In genomic region chr16:39984205-39984634, GRCm38 (mm10) we compare ENCODE assay signal across 8 mouse cellular contexts. TPM values are rescaled to one million over a fixed set of nuclear protein-coding genes. Genes with fewer than 3 reads are reported as not detected.
DNase-seq lines count a peak whose midpoint lies in the region; ATAC-seq and TF ChIP-seq lines count a peak whose summit lies in the region.

Lsamp (plus strand) TSS chr16:39984361.

- no peaks in the 10 kb centered on the region for H3K36me3 ChIP-seq in ES-E14 (ENCODE audit: control insufficient read depth, insufficient read depth, low read length, poor library complexity, severe bottlenecking)
- H3K36me3 ChIP-seq in forebrain, embryonic 15.5 days, result no peaks in the 10 kb centered on the region
- no peaks in the 10 kb centered on the region for H3K36me3 ChIP-seq in hindbrain, postnatal 0 days (ENCODE audit: insufficient read depth, low read length)

- H3K4me1 ChIP-seq in ES-E14 (ENCODE audit: control insufficient read depth in 2 of 2, insufficient read depth in 2 of 2, low read length in 2 of 2, poor library complexity in 1 of 2), result no peaks in the 10 kb centered on the region
- peaks cover 4% of the 10 kb centered on the region; the same call in 1 of the 2 replicates for H3K4me1 ChIP-seq in forebrain, embryonic 15.5 days
- H3K4me1 ChIP-seq in hindbrain, postnatal 0 days (ENCODE audit: insufficient read depth, low read length), result peaks cover 6% of the 10 kb centered on the region; the same call in 1 of the 2 replicates

- peak within 1 kb of the TSS; percentile 59 to 76 for H3K4me3 ChIP-seq in ES-E14 (ENCODE audit: insufficient read depth in 1 of 2, low read depth in 1 of 2, low read length in 2 of 2, poor library complexity in 1 of 2, severe bottlenecking in 1 of 2)
- H3K4me3 ChIP-seq in forebrain, embryonic 15.5 days, result peak within 1 kb of the TSS; percentile 61
- H3K4me3 ChIP-seq in hindbrain, postnatal 0 days (ENCODE audit: low read length), result peak within 1 kb of the TSS; percentile 69

- TF ChIP-seq CTCF in hindbrain, postnatal 0 days (IDR thresholded peaks at IDR 0.05; ENCODE audit: low read depth), result peak; percentile 92

- 0 out of 2 replicates have a peak within 1 kb of the TSS, but pooled peaks have one; percentile 33 for H3K9ac ChIP-seq in ES-E14 (ENCODE audit: insufficient read depth, low read depth, low read length, poor library complexity, severe bottlenecking)
- peak within 1 kb of the TSS; percentile 80 for H3K9ac ChIP-seq in forebrain, embryonic 15.5 days (replicated peaks)
- H3K9ac ChIP-seq in hindbrain, postnatal 0 days (replicated peaks; ENCODE audit: low read length), result peak within 1 kb of the TSS; percentile 73

- peak; percentile 63 for DNase-seq in ES-E14 (ENCODE audit: low read depth, low spot score)
- peak; percentile 87 for DNase-seq in cerebellum, adult 11 months
- peak; percentile 93 for DNase-seq in hindbrain, postnatal 0 days (ENCODE audit: low spot score)
- DNase-seq in left cerebral cortex, adult 18-20 months (ENCODE audit: low spot score in 2 of 2), result peak; percentile 89 to 92
- peak; percentile 3 for DNase-seq in lung, postnatal 25 days (ENCODE audit: low spot score)
- DNase-seq in right cerebral cortex, postnatal 14 days, result peak; percentile 85
- no peak for DNase-seq in thymus, postnatal 10 days (ENCODE audit: low spot score in 2 of 2)

- WGBS in forebrain, embryonic 15.5 days, result under 1% methylated on average over 24 of the region's 24 CpGs
- under 1% methylated on average over 23 of the region's 24 CpGs for WGBS in hindbrain, postnatal 0 days

- in situ Hi-C loops in ES-E14 (cut with MboI; ENCODE audit: low sequenced_read_pairs in 2 of 2, unreplicated experiment in 2 of 2), result no loop called here

- no peaks in the 10 kb centered on the region for H3K9me3 ChIP-seq in ES-E14 (ENCODE audit: control insufficient read depth, insufficient read depth, low read depth, low read length)
- no peaks in the 10 kb centered on the region for H3K9me3 ChIP-seq in forebrain, embryonic 15.5 days
- no peaks in the 10 kb centered on the region for H3K9me3 ChIP-seq in hindbrain, postnatal 0 days (ENCODE audit: low read length)

- peak; percentile 97 for ATAC-seq in forebrain, embryonic 15.5 days (replicated peaks)
- ATAC-seq in hindbrain, postnatal 0 days, result peak; percentile 95

- H3K4me2 ChIP-seq in forebrain, embryonic 15.5 days (replicated peaks), result peak within 1 kb of the TSS; percentile 92
- H3K4me2 ChIP-seq in hindbrain, postnatal 0 days (ENCODE audit: low read depth, low read length), result peak within 1 kb of the TSS; percentile 67

- H3K27me3 ChIP-seq in forebrain, embryonic 15.5 days, result no peaks in the 10 kb centered on the region
- no peaks in the 10 kb centered on the region for H3K27me3 ChIP-seq in hindbrain, postnatal 0 days (ENCODE audit: insufficient read depth, low read length)

- H3K27ac ChIP-seq in ES-E14 (ENCODE audit: insufficient read depth, low read depth, low read length, poor library complexity, severe bottlenecking), result no peak within 1 kb of the TSS
- H3K27ac ChIP-seq in forebrain, embryonic 15.5 days (replicated peaks), result peak within 1 kb of the TSS; percentile 76
- H3K27ac ChIP-seq in hindbrain, postnatal 0 days, result peak within 1 kb of the TSS; percentile 85

TF ChIP-seq in ES-E14, 5 proteins besides CTCF, POLR2A, EP300 and RAD21:
- TF ChIP-seq MAFK (IDR thresholded peaks at IDR 0.05; ENCODE audit: insufficient read depth, low read depth, low read length), result no peak

RNA-seq across cellular contexts. Expression of gene Lsamp, which starts in this region (rescaled TPM):
- not detected in 2 replicates for total RNA-seq in ES-E14 (2012; rRNA removed)
- polyA plus RNA-seq in forebrain, embryonic 15.5 days (2015; fragmentation: Nextera tagmentation; extraction: Ambion mirVana), result 48.8 and 61.0 TPM in 2 replicates
- 156 and 157 TPM in 2 replicates for total RNA-seq in hindbrain, postnatal 0 days (2014; rRNA removed)
- 121 and 122 TPM in 2 replicates for polyA plus RNA-seq in hindbrain, postnatal 0 days (2015; fragmentation: Nextera tagmentation; extraction: Ambion mirVana)
- 100 to 1,000 TPM; 200 to 230 TPM for total RNA-seq in left cerebral cortex, adult 18-20 months (2021)

Comparison
In these comparisons a context has a peak if more than half of its experiments do, and no peak if none do; other contexts are left out.
1. RNA of gene Lsamp (total RNA-seq): 200 to 230 TPM in left cerebral cortex, adult 18-20 months and 156 to 157 TPM in hindbrain, postnatal 0 days; not detected in ES-E14; every median in the first group is over 100 times any median in the second.
2. Peak in DNase-seq, H3K4me3 ChIP-seq and H3K9ac ChIP-seq in ES-E14; RNA of the gene not detected or under 1 TPM.
3. DNase-seq: peak in cerebellum, adult 11 months (single experiment), hindbrain, postnatal 0 days (single experiment), left cerebral cortex, adult 18-20 months (2 of 2), lung, postnatal 25 days (single experiment) and right cerebral cortex, postnatal 14 days (single experiment); none in thymus, postnatal 10 days (0 of 2).
4. Peak in every context shown above with its lines, with median percentiles within 50 percentile points of each other: H3K4me3 ChIP-seq and H3K9ac ChIP-seq.